Mouse (Mus musculus) forebrain, embryonic 13.5 days (tissue): ENCODE results near the gene Cip2a. TPM values are rescaled to one million over a fixed set of nuclear protein-coding genes. Genes with fewer than 3 reads are reported as not detected.

Experiments
- ATAC-seq: fragments of 200-750 bp; cut with Nextera tagmentation; 2 replicates; pipeline ENCODE4 v1.8.0; 2017
- H3K27ac ChIP-seq: fragments of 300-500 bp; sonication (generic); 2 replicates; pipeline ENCODE4 v1.5.1; 2015; ENCODE audit warnings: inconsistent platforms, mild to moderate bottlenecking, moderate library complexity
- H3K27me3 ChIP-seq: fragments of 300-500 bp; sonication (generic); 2 replicates; pipeline ENCODE4 v1.6.1; 2015; ENCODE audit warnings: mild to moderate bottlenecking, inconsistent platforms
- H3K36me3 ChIP-seq: fragments of 300-500 bp; sonication (generic); 2 replicates; pipeline ENCODE4 v1.6.1; 2015; ENCODE audit warnings: mild to moderate bottlenecking, inconsistent platforms; ENCODE audit not compliant: poor library complexity, severe bottlenecking
- H3K4me1 ChIP-seq: fragments of 300-500 bp; sonication (generic); 2 replicates; pipeline ENCODE4 v1.6.1; 2015; ENCODE audit warnings: inconsistent platforms
- H3K4me2 ChIP-seq: fragments of 300-500 bp; sonication (generic); 2 replicates; pipeline ENCODE4 v1.6.1; 2015; ENCODE audit warnings: inconsistent platforms, mild to moderate bottlenecking, moderate library complexity
- H3K4me3 ChIP-seq: fragments of 300-500 bp; sonication (generic); 2 replicates; pipeline ENCODE4 v1.5.1; 2015; ENCODE audit warnings: mild to moderate bottlenecking, inconsistent platforms
- H3K9ac ChIP-seq: fragments of 300-500 bp; sonication (generic); 2 replicates; pipeline ENCODE4 v1.6.1; 2015; ENCODE audit warnings: mild to moderate bottlenecking, inconsistent platforms
- H3K9me3 ChIP-seq: fragments of 300-500 bp; sonication (generic); replicated peaks from 2 replicates; pipeline ENCODE4 v1.6.1; 2016; ENCODE audit warnings: inconsistent platforms
- WGBS: fragments of 180-500 bp; shearing (Covaris S2); methylation state at CpG from one replicate; pipeline ENCODE4 v1.1.7; 2015; 5-methylcytosine and 5-hydroxymethylcytosine counted together
- polyA plus RNA-seq: library from polyadenylated mRNA; unstranded; fragments of >200 nt; fragmentation: Nextera tagmentation; extraction: Ambion mirVana; gene quantifications from 2 replicates; pipeline ENCODE4 v1.2.1, GENCODE M21; 2015

Cip2a gene
- polyA plus RNA-seq, 1 experiment from 2014 or later, result 37.1 TPM

DNA sequence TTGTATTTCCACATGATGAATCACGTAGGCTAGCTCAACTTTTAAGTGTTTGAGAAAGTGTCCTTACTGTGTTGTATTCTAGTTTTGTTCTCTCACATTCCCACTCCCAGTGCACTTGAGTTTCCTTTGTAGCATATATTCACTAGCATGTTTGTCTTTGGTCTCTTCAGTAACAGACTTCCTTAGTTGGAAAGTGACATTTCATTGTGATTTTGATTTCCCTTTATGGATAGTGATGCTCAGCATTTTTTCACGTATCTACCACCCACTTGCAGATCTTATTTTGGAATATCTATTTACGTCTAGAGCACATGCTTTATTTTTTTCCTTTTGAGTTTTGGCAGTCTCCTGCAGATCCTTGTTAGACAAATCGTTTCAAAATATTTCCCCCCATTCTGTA lies 43.8 kb downstream of the Cip2a start:
- no peaks in the 10 kb centered on the region for H3K36me3 ChIP-seq
- whole genome bisulfite sequencing, result 83% methylated on average over 4 of the region's 4 CpGs
- H3K4me2 ChIP-seq, result no peak overlapping the region
- no peaks in the 10 kb centered on the region for H3K9me3 ChIP-seq
- H3K27ac ChIP-seq, result no peak overlapping the region
- H3K4me3 ChIP-seq, result no peak overlapping the region
- H3K27me3 ChIP-seq, result no peaks in the 10 kb centered on the region
- no peak overlapping the region for H3K9ac ChIP-seq
- no peak for ATAC-seq
- 0 out of 2 replicates have a peak, but pooled peaks cover 5% of the 10 kb centered on the region for H3K4me1 ChIP-seq

DNA sequence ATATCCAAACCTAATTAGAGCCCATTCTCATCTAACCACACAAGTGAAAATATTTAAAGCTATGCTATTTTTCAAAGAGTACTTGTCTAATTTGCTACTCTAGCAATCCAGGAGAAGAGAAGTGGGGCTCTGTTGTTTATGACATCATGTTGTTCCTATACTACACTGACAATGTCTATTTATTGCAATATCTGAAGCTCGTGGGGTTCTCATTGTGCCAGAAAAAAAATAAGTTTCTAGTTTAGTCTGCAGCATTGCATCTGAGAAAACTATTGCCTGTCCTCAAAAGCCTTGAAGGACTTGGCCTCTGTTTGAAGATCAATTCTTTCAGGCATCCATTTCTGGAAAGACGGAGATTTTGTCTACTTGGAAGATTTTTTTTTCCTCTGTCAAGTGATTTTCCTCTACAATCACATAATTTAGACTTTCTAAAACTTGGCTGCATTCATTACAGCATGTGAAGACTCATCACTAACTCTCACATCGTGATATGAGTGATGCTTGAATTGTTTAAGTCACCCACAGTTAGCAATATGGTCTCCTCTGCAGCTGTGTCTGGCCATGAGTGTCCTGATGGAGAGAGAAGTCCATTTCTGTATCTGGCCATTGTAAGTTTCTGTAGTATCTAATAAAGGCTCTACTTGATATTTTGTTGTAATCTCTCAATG lies 46.7 kb downstream of the Cip2a start:
- 89% methylated on average over 3 of the region's 3 CpGs for WGBS

DNA sequence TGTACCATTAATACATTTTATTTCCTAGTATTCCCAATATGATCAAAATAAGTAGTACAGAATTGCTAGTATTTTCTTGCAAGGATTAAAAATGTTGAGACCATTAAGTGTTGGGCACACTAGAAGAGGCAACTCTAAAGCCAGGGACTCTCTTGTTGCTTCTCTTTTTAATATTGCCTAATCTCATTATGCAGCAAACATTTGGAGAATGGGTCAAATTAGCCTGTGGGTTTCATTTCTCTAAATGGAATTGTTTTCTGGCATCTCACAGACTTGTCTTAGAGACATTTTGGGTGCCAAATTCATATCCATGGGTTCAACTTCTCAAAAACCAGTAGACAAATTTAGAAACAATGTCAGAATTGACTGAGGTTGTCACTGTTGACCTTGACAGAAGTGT lies 55.2 kb downstream of the Cip2a start:
- Histone ChIP-seq H3K27me3 (no peaks in the 10 kb centered on the region), H3K4me1 (no peaks in the 10 kb centered on the region), H3K4me3 (no peak overlapping the region), H3K36me3 (no peaks in the 10 kb centered on the region), H3K4me2 (no peak overlapping the region), H3K27ac (no peak overlapping the region), H3K9me3 (no peaks in the 10 kb centered on the region), H3K9ac (no peak overlapping the region)
- ATAC-seq, result no peak

More for the DNA sequence above, 46.7 kb downstream of the Cip2a start:
- Histone ChIP-seq H3K9me3 (no peaks in the 10 kb centered on the region), H3K27ac (no peak overlapping the region), H3K4me2 (no peak overlapping the region), H3K9ac (no peak overlapping the region), H3K4me1 (0 out of 2 replicates have a peak, but pooled peaks cover 5% of the 10 kb centered on the region), H3K4me3 (no peak overlapping the region), H3K27me3 (no peaks in the 10 kb centered on the region), H3K36me3 (no peaks in the 10 kb centered on the region)
- no peak for ATAC-seq

DNA sequence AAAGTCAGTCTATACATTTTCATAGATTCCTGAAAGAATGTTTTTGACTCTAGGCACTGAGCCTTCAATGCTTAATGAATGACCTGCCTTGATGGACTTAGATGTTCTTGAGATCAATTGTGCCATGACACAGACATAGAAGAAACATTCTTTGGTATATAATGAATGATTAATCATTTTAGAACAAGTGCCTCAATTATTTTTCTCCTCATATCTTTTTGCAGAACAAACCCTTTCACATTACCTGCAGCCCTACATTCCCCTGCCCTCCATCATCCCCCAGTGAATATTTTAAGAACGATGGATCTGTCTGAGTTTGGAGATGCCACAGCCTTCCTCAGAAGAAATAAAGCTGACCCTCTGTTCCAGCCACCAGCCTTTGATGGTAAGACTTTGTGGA lies 63.2 kb downstream of the Cip2a start, which contains the start of gene Myh15:
Myh15 (plus strand) TSS at position 301 of the 400 bp plus-strand sequence.
- H3K27ac ChIP-seq, result no peak within 1 kb of the TSS
- no peak within 1 kb of the TSS for H3K9ac ChIP-seq
- ATAC-seq, result no peak
- no peaks in the 10 kb centered on the region for H3K4me1 ChIP-seq
- H3K4me3 ChIP-seq, result no peak within 1 kb of the TSS
- no peaks in the 10 kb centered on the region for H3K27me3 ChIP-seq
- H3K9me3 ChIP-seq, result no peaks in the 10 kb centered on the region
- 100% methylated on average over 1 of the region's 1 CpGs for WGBS
- no peak within 1 kb of the TSS for H3K4me2 ChIP-seq
- no peaks in the 10 kb centered on the region for H3K36me3 ChIP-seq

Other genes with a start within 250 kb of the Cip2a start
- gene Trat1, start 222.2 kb upstream of the Cip2a start, polyA plus RNA-seq, result not detected in 2 replicates
- not detected in 2 replicates for gene Retnlb, start 177.3 kb upstream of the Cip2a start, polyA plus RNA-seq
- not detected in 2 replicates for gene Retnla, start 151.6 kb upstream of the Cip2a start, polyA plus RNA-seq
- gene Retnlg, start 121.6 kb upstream of the Cip2a start, polyA plus RNA-seq, result not detected in 2 replicates
- gene Dzip3, start within 50 bp of the Cip2a start, polyA plus RNA-seq, result 46.5 and 51.7 TPM in 2 replicates
- 0.05 and 0.06 TPM in 2 replicates for gene Myh15, start 63.3 kb downstream of the Cip2a start, polyA plus RNA-seq